Mouse (Mus musculus) midbrain, embryonic 13.5 days (tissue): ENCODE measurements around the gene Zfp963. TPM values are rescaled to one million over a fixed set of nuclear protein-coding genes. Genes with fewer than 3 reads are reported as not detected.

ENCODE experiments used
- ATAC-seq: fragments of 200-750 bp; cut with Nextera tagmentation; 2 replicates; pipeline ENCODE4 v1.8.0; 2017; ENCODE audit warnings: mild to moderate bottlenecking, moderate TSS enrichment, moderate library complexity
- H3K27ac ChIP-seq: fragments of 300-500 bp; sonication (generic); 2 replicates; pipeline ENCODE4 v1.5.1; 2015; ENCODE audit warnings: inconsistent platforms, mild to moderate bottlenecking, moderate library complexity
- H3K27me3 ChIP-seq: fragments of 300-500 bp; sonication (generic); 2 replicates; pipeline ENCODE4 v1.6.1; 2015; ENCODE audit warnings: mild to moderate bottlenecking, inconsistent platforms
- H3K36me3 ChIP-seq: fragments of 300-500 bp; sonication (generic); 2 replicates; pipeline ENCODE4 v1.6.1; 2015; ENCODE audit warnings: mild to moderate bottlenecking, inconsistent platforms
- H3K4me1 ChIP-seq: fragments of 300-500 bp; sonication (generic); replicated peaks from 2 replicates; pipeline ENCODE4 v1.6.1; 2015; ENCODE audit warnings: inconsistent platforms
- H3K4me2 ChIP-seq: fragments of 300-500 bp; sonication (generic); replicated peaks from 2 replicates; pipeline ENCODE4 v1.6.1; 2015; ENCODE audit warnings: moderate library complexity, mild to moderate bottlenecking, inconsistent platforms
- H3K4me3 ChIP-seq: fragments of 300-500 bp; sonication (generic); replicated peaks from 2 replicates; pipeline ENCODE4 v1.5.1; 2015; ENCODE audit warnings: mild to moderate bottlenecking, inconsistent platforms
- H3K9ac ChIP-seq: fragments of 300-500 bp; sonication (generic); replicated peaks from 2 replicates; pipeline ENCODE4 v1.6.1; 2015; ENCODE audit warnings: mild to moderate bottlenecking, inconsistent platforms
- H3K9me3 ChIP-seq: fragments of 300-500 bp; sonication (generic); 2 replicates; pipeline ENCODE4 v1.6.1; 2016; ENCODE audit warnings: mild to moderate bottlenecking, inconsistent platforms
- WGBS: fragments of 180-500 bp; shearing (Covaris S2); methylation state at CpG from one replicate; pipeline ENCODE4 v1.1.7; 2015; 5-methylcytosine and 5-hydroxymethylcytosine counted together
- polyA plus RNA-seq: library from polyadenylated mRNA; unstranded; fragments of >200 nt; fragmentation: Nextera tagmentation; extraction: Ambion mirVana; gene quantifications from 2 replicates; pipeline ENCODE4 v1.2.1, GENCODE M21; 2015

Zfp963 gene
- polyA plus RNA-seq, 1 experiment from 2014 or later, result 9.2 TPM

DNA sequence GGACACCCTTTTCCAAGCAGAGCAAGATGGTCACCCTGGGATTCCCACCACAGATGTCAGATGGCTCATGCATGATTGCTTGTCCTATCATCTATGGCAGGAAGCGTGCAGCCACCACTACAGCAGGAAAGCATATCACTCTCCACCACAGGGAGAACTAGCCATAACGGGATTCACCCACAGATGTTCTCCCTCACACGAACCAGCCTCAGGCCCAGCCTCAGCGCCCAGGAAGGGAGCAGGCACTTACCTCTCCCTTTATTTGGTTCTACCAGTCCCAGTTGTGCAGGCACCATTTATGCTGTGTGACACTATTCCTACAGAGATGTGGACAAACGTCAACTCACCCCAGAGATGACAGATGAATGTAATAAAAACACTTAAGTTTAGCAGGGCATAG is 39.3 kb upstream of the Zfp963 start:
- Histone ChIP-seq H3K4me3 (no peak overlapping the region), H3K9ac (no peak overlapping the region), H3K4me1 (peaks cover 27% of the 10 kb centered on the region), H3K27ac (no peak overlapping the region), H3K9me3 (no peaks in the 10 kb centered on the region), H3K27me3 (no peaks in the 10 kb centered on the region), H3K4me2 (no peak overlapping the region), H3K36me3 (peaks cover 9% of the 10 kb centered on the region)
- WGBS, result 94% methylated on average over 5 of the region's 5 CpGs
- no peak for ATAC-seq

DNA sequence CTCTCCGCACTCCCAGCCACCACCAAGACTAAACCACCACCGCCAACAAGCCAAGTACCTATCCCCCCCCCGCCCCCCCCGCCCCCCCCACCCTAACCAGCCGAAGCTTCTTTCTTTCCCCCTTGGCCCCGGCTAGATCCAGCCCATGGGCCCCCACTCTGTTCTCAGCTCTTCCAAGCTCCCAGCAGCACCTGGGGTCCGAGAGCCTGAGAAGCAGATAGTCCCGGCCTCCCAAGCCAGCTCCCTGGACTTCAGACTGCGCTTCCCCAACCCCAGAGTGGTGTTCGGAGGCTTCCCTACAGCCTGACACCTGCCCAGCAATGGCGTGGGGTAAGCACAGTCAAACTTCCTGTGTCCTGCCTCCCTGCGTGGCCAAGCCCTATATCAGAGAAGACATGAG is 27.3 kb upstream of the Zfp963 start:
- H3K36me3 ChIP-seq, result no peaks in the 10 kb centered on the region
- H3K9ac ChIP-seq, result no peak overlapping the region
- WGBS, result 75% methylated on average over 8 of the region's 12 CpGs
- no peaks in the 10 kb centered on the region for H3K27me3 ChIP-seq
- no peak overlapping the region for H3K4me3 ChIP-seq
- ATAC-seq, result no peak
- H3K9me3 ChIP-seq, result no peaks in the 10 kb centered on the region
- H3K4me1 ChIP-seq, result peaks cover 20% of the 10 kb centered on the region
- H3K4me2 ChIP-seq, result no peak overlapping the region
- no peak overlapping the region for H3K27ac ChIP-seq

DNA sequence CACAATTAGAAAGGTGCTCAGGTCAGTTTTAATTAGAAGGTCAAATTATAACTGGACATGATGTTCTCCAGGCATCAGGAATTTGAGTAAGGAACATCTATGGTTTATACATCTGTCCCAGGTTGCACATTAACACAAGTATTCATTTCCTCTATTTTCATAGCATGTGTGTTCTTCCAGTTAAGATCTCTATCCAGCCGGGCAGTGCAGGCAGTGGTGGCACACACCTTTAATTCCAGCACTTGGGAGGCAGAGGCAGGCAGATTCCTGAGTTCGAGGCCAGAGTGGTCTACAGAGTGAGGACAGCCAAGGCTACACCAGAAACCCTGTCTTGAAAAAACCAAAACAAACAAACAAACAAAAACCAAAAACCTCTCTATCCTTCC is 25.4 kb upstream of the Zfp963 start:
- peak overlapping the region; percentile 75 for H3K4me3 ChIP-seq
- peaks cover 30% of the 10 kb centered on the region for H3K4me1 ChIP-seq
- H3K9ac ChIP-seq, result no peak overlapping the region
- WGBS, result 65% methylated on average over 2 of the region's 2 CpGs
- no peaks in the 10 kb centered on the region for H3K36me3 ChIP-seq
- H3K27ac ChIP-seq, result peak overlapping the region; percentile 100
- no peak; the same call in 1 of the 2 replicates for ATAC-seq
- H3K4me2 ChIP-seq, result peak overlapping the region; percentile 43
- H3K9me3 ChIP-seq, result no peaks in the 10 kb centered on the region
- no peaks in the 10 kb centered on the region for H3K27me3 ChIP-seq

DNA sequence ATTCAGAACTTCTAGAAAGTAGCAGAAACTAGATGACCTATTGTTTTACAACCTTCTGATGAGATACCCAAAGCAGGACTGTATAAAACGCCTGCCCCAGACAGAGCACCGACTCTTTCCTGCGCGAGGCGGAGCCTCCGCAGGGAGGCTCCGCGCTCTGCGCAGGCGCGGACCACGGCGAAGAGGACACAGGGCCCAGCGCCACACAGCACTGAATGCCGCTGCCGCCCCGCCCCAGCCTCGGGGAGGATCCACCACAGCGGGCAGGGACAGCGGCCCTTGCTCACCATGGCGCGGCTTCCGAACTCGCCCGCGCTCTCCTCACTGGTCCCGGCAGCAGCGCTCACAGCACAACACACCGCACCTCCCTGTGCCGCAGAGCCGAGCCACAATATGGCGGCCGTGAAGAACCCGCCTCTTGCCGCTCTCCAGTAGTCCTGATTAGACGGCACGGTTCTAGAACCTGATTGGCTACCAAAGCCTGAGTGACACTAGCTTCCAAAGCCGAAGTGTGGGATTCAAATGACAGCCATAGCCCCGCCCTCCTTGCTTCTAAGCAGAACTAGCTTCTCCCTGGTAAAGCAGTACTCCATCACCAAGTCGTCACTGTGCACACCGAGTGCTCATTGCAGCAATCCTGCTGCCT is 24.9 kb upstream of the Zfp963 start, which contains the start of gene Gm20422:
Gene Gm20422, minus strand, starts transcription at position 384 of the 646 bp plus-strand sequence.
- Histone ChIP-seq H3K9ac (peak within 1 kb of the TSS; percentile 91), H3K9me3 (no peaks in the 10 kb centered on the region), H3K4me2 (peak within 1 kb of the TSS; percentile 73), H3K36me3 (peaks cover 2% of the 10 kb centered on the region), H3K27me3 (no peaks in the 10 kb centered on the region), H3K4me1 (peaks cover 30% of the 10 kb centered on the region), H3K4me3 (peak within 1 kb of the TSS; percentile 75), H3K27ac (peak within 1 kb of the TSS; percentile 100)
- WGBS, result under 1% methylated on average over 40 of the region's 41 CpGs
- peak; percentile 99 for ATAC-seq

DNA sequence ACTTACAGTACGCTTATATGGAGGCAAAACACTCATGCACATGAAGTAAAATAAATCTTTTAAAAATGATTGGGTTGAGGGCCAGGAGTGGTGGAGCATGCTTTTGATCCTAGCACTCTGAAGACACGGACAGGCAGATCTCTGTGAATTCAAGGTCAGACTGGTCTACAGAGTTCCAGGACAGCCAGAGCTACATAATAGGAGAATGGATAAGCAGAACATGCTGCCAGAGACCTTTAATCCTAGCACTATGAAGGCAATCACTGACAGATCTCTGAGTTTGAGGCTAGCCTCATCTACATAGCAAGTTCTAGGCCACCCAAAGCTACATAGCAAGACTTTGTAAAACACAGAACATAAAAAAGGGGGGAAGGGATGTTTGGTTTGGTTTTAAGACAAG is 22.3 kb upstream of the Zfp963 start:
- ATAC-seq, result no peak
- Histone ChIP-seq H3K9me3 (no peaks in the 10 kb centered on the region), H3K4me2 (peak overlapping the region; percentile 24), H3K4me3 (no peak overlapping the region), H3K27ac (no peak overlapping the region), H3K27me3 (no peaks in the 10 kb centered on the region), H3K36me3 (peaks cover 26% of the 10 kb centered on the region), H3K4me1 (peaks cover 30% of the 10 kb centered on the region), H3K9ac (no peak overlapping the region)
- 92% methylated on average over 2 of the region's 2 CpGs for WGBS

DNA sequence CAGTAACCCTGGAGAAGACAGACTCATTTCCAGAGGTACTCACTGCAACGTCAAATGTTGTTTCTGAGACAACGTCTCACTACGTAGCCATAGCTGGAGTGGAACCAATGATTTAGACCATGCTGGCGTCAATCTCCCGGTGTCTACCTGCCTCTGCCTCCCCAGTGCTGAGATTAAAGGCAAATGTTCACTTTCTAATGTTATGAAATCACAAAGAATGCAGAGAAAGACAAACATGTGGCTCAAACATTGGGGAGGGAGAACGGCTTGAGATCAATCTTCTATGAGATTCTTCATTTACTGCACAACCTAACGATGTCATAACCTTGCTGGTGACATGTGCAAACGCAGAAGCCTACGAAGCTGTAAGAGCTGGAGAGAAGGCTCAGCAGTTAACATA is 21.5 kb upstream of the Zfp963 start:
- Histone ChIP-seq H3K27ac (no peak overlapping the region), H3K4me3 (no peak overlapping the region), H3K27me3 (no peaks in the 10 kb centered on the region), H3K4me2 (no peak overlapping the region), H3K9me3 (no peaks in the 10 kb centered on the region), H3K36me3 (peaks cover 35% of the 10 kb centered on the region), H3K9ac (no peak overlapping the region), H3K4me1 (peaks cover 30% of the 10 kb centered on the region)
- 91% methylated on average over 9 of the region's 9 CpGs for WGBS
- ATAC-seq, result no peak

DNA sequence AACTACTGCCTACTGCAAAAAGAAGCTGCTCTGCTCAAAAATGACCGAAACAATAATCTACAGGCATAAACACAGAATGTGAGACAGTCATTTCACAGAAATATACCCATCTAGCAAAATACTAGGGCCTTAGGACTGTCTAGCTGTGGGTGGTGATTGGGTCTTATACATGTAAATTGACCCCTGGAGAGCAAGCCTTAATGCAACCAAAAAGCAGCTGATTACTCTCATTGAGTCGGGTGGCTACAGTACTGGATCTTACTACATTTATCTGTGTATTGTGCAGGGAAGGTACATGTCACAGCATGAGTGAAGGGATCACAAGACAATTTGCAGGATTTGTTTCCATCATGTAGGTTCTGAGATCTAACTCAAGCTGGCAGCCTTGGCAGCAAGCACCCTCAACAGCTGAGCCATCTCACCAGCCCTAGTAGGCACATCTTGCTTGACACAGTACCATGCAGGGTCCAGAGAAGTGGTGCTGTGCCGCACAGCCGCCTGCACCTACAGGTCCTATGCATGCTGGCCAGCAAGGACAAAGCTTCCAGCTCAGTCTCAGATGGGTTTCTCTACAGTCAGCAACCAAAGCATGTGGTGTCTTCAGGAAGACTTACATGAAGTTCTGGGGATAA is 12.2 kb upstream of the Zfp963 start:
- no peak for ATAC-seq
- H3K36me3 ChIP-seq, result peaks cover 73% of the 10 kb centered on the region
- 95% methylated on average over 4 of the region's 4 CpGs for WGBS

DNA sequence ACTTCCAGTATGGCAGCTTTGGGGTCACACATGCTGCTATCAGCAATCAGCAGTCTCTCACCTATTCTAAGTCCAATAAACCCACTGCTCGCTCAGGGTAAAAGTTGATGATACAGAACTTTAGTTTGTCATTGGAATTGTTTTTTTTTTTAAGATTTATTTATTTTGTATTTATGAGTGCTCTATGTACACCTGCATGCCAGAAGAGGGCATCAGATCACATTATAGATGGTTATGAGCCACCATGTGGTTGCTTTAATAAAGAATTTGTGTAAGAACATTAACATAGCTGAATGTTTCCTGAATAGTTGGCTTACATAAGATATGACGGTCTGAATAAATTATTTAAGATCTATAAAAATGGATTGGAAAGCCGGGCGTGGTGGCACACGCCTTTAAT is 8.5 kb upstream of the Zfp963 start:
- Histone ChIP-seq H3K4me1 (no peaks in the 10 kb centered on the region), H3K27me3 (no peaks in the 10 kb centered on the region), H3K4me2 (no peak overlapping the region), H3K9ac (no peak overlapping the region), H3K27ac (no peak overlapping the region), H3K4me3 (no peak overlapping the region), H3K9me3 (no peaks in the 10 kb centered on the region), H3K36me3 (peaks cover 49% of the 10 kb centered on the region)
- 95% methylated on average over 5 of the region's 5 CpGs for WGBS
- ATAC-seq, result no peak

More for the DNA sequence above, 12.2 kb upstream of the Zfp963 start:
- Histone ChIP-seq H3K9ac (no peak overlapping the region), H3K9me3 (0 out of 2 replicates have a peak, but pooled peaks cover 6% of the 10 kb centered on the region), H3K27ac (no peak overlapping the region), H3K4me3 (no peak overlapping the region), H3K4me2 (no peak overlapping the region), H3K27me3 (no peaks in the 10 kb centered on the region), H3K4me1 (no peaks in the 10 kb centered on the region)

DNA sequence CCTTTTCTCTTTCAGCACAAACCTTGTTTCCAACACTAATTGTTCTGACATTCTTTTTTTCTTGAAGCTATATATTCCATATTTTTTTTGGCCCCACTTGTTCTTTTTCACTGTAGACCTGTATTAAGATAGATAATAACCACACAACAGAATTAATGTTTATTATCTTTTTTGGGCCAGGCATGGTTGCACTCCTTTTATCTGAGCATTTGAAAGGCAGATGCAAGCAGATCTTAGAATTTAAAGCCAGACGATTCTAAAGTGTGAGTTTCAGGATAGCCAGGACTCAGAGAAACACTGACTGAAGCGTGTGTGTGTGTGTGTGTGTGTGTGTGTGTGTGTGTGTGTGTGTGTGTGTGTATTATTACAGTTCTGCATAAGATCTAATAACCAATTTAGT is 2.7 kb upstream of the Zfp963 start:
- WGBS, result 90% methylated on average over 2 of the region's 2 CpGs
- ATAC-seq, result no peak
- H3K9ac ChIP-seq, result no peak overlapping the region

DNA sequence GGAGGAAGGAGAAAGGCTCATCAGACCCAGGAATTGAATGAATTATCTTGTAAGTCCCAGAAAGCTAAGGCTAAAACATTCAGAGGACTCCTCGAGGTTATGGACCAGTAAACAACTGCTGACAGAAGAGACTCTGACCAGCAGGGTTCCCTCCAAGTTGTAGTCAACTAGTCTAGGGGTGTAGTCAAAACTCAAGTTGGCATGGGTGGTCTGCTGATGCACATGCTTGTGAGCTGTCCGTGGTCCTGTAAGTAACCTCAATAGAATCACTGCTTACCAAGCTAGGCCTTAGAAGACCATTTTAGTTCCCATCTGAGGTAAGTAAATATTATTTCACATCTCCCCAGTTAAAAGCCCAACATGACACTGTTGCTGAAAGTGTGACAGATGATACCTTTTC is 8.5 kb downstream of the Zfp963 start:
- Histone ChIP-seq H3K9me3 (no peaks in the 10 kb centered on the region), H3K27ac (no peak overlapping the region), H3K4me3 (no peak overlapping the region), H3K9ac (no peak overlapping the region), H3K36me3 (peaks cover 23% of the 10 kb centered on the region), H3K27me3 (no peaks in the 10 kb centered on the region), H3K4me2 (no peak overlapping the region), H3K4me1 (no peaks in the 10 kb centered on the region)
- 82% methylated on average over 2 of the region's 2 CpGs for WGBS
- ATAC-seq, result no peak

More for the DNA sequence above, 2.7 kb upstream of the Zfp963 start:
- Histone ChIP-seq H3K4me1 (peaks cover 24% of the 10 kb centered on the region), H3K36me3 (peaks cover 13% of the 10 kb centered on the region), H3K4me3 (no peak overlapping the region), H3K27ac (no peak overlapping the region), H3K27me3 (no peaks in the 10 kb centered on the region), H3K9me3 (no peaks in the 10 kb centered on the region), H3K4me2 (no peak overlapping the region)

DNA sequence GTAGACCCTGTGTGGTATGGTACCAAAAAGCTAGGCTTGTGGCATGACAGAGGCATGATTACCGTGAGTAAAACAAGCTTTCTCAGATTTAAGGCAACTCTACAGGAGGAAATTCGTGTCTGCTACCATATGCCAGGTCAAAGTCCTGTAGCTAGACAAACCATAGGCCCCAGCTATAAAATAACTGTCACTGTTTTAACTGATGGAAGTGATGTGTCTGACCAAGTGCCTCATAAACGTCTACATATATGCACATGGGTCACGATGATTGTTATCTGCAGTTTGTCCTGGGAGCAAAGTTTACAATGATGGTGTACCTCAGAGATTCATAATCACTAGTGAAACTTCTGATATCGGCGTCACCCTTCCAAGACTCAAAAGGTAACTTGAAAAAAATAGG is 9.0 kb downstream of the Zfp963 start:
- ATAC-seq, result no peak
- Histone ChIP-seq H3K36me3 (peaks cover 23% of the 10 kb centered on the region), H3K9me3 (no peaks in the 10 kb centered on the region), H3K4me2 (no peak overlapping the region), H3K4me3 (no peak overlapping the region), H3K9ac (no peak overlapping the region), H3K27ac (no peak overlapping the region), H3K4me1 (no peaks in the 10 kb centered on the region), H3K27me3 (no peaks in the 10 kb centered on the region)
- 89% methylated on average over 6 of the region's 6 CpGs for WGBS

DNA sequence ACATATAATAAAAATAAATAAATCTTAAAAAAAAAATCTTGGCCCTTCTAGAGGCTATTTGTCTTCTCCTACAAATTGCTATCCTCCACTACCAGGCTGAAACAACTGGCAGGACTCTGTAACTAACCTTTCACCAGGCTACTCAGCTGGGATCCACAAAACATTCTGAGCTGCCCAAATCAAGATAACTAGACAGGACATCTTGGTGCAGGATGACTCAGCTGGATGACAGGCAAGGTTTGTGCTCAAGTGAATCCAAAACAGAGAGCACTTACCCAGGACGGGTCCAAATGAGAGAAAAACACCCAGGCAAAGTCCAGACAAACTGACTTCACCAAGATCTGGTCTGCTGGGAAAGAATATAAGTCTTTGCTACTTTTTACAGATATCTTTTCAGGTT is 14.3 kb downstream of the Zfp963 start:
- H3K36me3 ChIP-seq, result no peaks in the 10 kb centered on the region
- H3K27ac ChIP-seq, result no peak overlapping the region
- H3K9me3 ChIP-seq, result no peaks in the 10 kb centered on the region
- no peaks in the 10 kb centered on the region for H3K27me3 ChIP-seq
- 79% methylated on average over 1 of the region's 1 CpGs for whole genome bisulfite sequencing
- H3K4me3 ChIP-seq, result no peak overlapping the region
- no peak overlapping the region for H3K4me2 ChIP-seq
- ATAC-seq, result no peak
- no peaks in the 10 kb centered on the region for H3K4me1 ChIP-seq
- no peak overlapping the region for H3K9ac ChIP-seq
